Mouse (Mus musculus) hindbrain, embryonic 12.5 days (tissue): Measurements from ENCODE around the gene Foxo3. TPM values are rescaled to one million over a fixed set of nuclear protein-coding genes. Genes with fewer than 3 reads are reported as not detected.

ENCODE experiments used
- ATAC-seq: fragments of 200-750 bp; cut with Nextera tagmentation; 2 replicates; pipeline ENCODE4 v1.8.0; 2017; ENCODE audit warnings: moderate TSS enrichment; ENCODE audit not compliant: low FRiP score
- H3K27ac ChIP-seq: fragments of 300-500 bp; sonication (generic); 2 replicates; pipeline ENCODE4 v1.5.1; 2016; ENCODE audit warnings: mild to moderate bottlenecking
- H3K27me3 ChIP-seq: fragments of 300-500 bp; sonication (generic); 2 replicates; pipeline ENCODE4 v1.6.1; 2016; ENCODE audit warnings: mild to moderate bottlenecking
- H3K36me3 ChIP-seq: fragments of 300-500 bp; sonication (generic); 2 replicates; pipeline ENCODE4 v1.6.1; 2016; ENCODE audit warnings: mild to moderate bottlenecking
- H3K4me1 ChIP-seq: fragments of 300-500 bp; sonication (generic); 2 replicates; pipeline ENCODE4 v1.6.1; 2016
- H3K4me2 ChIP-seq: fragments of 300-500 bp; sonication (generic); replicated peaks from 2 replicates; pipeline ENCODE4 v1.6.1; 2016; ENCODE audit warnings: mild to moderate bottlenecking
- H3K4me3 ChIP-seq: fragments of 300-500 bp; sonication (generic); 2 replicates; pipeline ENCODE4 v1.5.1; 2016; ENCODE audit warnings: mild to moderate bottlenecking
- H3K9ac ChIP-seq: fragments of 300-500 bp; sonication (generic); 2 replicates; pipeline ENCODE4 v1.6.1; 2016; ENCODE audit warnings: mild to moderate bottlenecking, moderate library complexity
- H3K9me3 ChIP-seq: fragments of 300-500 bp; sonication (generic); replicated peaks from 2 replicates; pipeline ENCODE4 v1.6.1; 2016; ENCODE audit warnings: mild to moderate bottlenecking
- WGBS: fragments of 180-500 bp; shearing (Covaris S2); methylation state at CpG from one replicate; pipeline ENCODE4 v1.1.7; 2016; 5-methylcytosine and 5-hydroxymethylcytosine counted together
- polyA plus RNA-seq: library from polyadenylated mRNA; unstranded; fragments of >200 nt; fragmentation: Nextera tagmentation; extraction: Ambion mirVana; gene quantifications from 2 replicates; pipeline ENCODE4 v1.2.1, GENCODE M21; 2016

Foxo3 gene
- polyA plus RNA-seq, 1 experiment from 2014 or later: 5.0 TPM

DNA sequence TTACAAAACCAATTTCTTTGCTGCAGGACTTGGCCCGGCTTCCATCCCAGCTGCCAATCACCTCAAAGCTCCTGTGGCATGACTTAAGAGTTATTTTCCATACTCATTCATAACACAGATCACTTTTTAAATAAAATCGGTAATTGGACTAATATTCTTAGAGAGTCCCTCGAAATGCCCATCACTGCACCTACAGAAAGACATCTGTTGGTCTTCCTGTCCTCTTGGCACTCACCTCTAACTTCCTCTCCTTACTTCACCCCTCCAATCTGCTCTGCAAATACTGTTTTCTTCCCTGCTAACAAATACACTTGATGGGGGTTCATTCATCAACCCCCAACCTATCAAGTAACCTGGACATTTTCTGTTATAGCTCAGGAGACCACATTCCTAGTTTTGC is 30.9 kb downstream of the Foxo3 start:
- Histone ChIP-seq H3K27ac (no peak overlapping the region), H3K4me2 (no peak overlapping the region), H3K4me1 (peaks cover 12% of the 10 kb centered on the region; the same call in 1 of the 2 replicates), H3K4me3 (no peak overlapping the region), H3K36me3 (no peaks in the 10 kb centered on the region), H3K9me3 (no peaks in the 10 kb centered on the region), H3K27me3 (no peaks in the 10 kb centered on the region), H3K9ac (no peak overlapping the region)
- WGBS: 91% methylated on average over 3 of the region's 3 CpGs
- no peak for ATAC-seq

DNA sequence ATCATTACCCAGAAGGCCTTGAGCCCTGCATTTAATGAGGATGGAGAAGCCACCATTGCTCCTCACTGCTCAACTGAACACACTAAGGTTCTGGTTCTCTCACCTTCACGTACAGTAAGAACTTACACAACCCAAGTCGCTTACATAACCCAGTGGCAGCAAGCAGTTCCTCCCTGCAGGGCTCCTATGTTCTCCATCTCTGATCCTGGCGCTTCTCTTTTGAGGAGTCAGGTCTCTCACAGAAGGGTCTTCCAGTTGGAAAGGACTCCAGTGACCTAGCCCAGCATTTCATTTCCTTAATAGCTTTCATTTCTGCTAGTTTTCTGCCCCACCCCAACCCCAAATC is 31.3 kb downstream of the Foxo3 start:
- Histone ChIP-seq H3K27me3 (no peaks in the 10 kb centered on the region), H3K4me3 (no peak overlapping the region), H3K27ac (no peak overlapping the region), H3K4me1 (peaks cover 10% of the 10 kb centered on the region; the same call in 1 of the 2 replicates), H3K4me2 (no peak overlapping the region), H3K9ac (no peak overlapping the region), H3K36me3 (no peaks in the 10 kb centered on the region), H3K9me3 (no peaks in the 10 kb centered on the region)
- ATAC-seq: no peak
- WGBS: 79% methylated on average over 3 of the region's 3 CpGs

DNA sequence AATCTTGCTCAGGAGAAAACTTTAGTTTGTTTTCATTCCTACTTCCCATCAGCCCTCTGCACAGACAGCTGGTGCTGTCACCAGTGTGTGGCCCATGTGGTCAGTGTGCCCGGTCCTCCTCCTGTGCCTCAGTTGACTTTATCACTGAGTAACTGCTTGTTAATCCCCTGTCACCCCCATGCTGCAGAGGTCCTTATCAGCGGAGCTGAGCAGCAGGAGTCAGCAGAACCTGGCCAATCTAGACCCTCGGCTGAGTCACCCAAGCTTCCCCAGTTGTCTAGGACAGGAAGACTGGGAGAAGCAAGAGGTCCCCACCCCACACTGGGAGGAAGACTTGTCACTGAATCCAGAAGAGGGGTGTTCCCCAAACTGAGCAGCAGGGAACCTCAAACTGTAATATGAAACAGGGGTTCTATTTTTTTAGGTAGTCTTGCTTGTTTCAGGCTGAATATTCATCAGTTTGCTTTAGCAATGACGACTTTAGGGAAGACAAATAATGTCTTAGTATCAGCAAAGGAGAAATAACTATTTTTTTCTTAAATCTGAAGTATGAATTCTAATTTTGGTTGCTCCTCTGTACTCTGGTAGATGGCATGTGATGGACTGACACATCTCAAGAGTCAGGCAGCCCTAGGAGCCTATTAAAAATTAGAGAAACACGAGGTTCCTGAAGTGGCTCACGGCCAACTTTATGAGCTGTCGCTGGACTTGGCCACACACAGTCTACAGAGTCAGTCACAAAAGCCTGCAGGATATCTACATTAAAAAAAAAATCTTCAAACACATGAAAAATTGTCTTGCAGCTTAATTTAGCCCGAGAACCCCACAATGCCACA is 31.9 kb downstream of the Foxo3 start:
- Histone ChIP-seq H3K36me3 (no peaks in the 10 kb centered on the region), H3K9ac (no peak overlapping the region), H3K27ac (no peak overlapping the region), H3K9me3 (no peaks in the 10 kb centered on the region), H3K4me1 (peaks cover 8% of the 10 kb centered on the region; the same call in 1 of the 2 replicates), H3K27me3 (no peaks in the 10 kb centered on the region), H3K4me2 (no peak overlapping the region), H3K4me3 (no peak overlapping the region)
- 80% methylated on average over 8 of the region's 8 CpGs for WGBS
- no peak for ATAC-seq

DNA sequence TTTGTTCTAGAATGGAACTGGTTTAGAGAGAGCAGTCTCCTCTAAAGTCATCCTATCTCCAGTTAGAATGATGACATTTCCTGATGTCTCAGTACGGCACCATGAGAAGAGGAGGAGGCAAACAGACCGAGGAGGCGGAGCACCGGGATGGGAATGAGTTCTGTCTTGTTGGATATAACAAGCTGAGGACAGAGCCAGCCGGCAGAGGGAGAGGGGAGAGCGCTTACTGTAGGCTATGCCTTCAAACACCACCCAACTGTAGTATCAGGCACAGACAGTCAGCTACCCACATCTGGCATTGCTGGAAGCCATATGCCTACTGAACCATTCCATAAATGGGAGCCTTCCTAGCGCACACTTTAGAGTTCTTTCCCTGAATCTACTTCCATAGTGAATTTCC is 32.6 kb downstream of the Foxo3 start:
- Histone ChIP-seq H3K4me2 (no peak overlapping the region), H3K27me3 (no peaks in the 10 kb centered on the region), H3K9ac (no peak overlapping the region), H3K36me3 (no peaks in the 10 kb centered on the region), H3K27ac (no peak overlapping the region), H3K9me3 (no peaks in the 10 kb centered on the region), H3K4me3 (no peak overlapping the region), H3K4me1 (peaks cover 5% of the 10 kb centered on the region; the same call in 1 of the 2 replicates)
- WGBS: 91% methylated on average over 7 of the region's 7 CpGs
- no peak for ATAC-seq

DNA sequence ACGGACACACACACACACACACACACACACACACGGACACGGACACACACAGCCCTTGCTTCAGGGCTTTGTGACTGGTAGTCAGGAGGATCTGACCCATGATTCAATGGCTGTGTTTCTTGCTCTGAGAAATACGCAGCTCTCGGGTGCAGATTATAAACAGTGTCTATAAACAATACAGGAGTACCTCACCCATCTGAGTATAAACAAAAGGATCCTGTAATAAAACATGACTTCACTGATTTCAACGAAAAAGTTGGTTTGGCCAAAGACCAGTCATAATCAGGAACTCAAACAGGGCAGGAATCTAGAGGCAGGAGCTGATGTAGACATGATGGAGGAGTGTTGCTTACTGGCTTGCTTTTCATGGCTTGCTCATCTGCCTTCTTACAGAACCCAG is 34.1 kb downstream of the Foxo3 start:
- Histone ChIP-seq H3K9ac (no peak overlapping the region), H3K27ac (no peak overlapping the region), H3K27me3 (no peaks in the 10 kb centered on the region), H3K9me3 (no peaks in the 10 kb centered on the region), H3K4me1 (peaks cover 8% of the 10 kb centered on the region; the same call in 1 of the 2 replicates), H3K4me3 (no peak overlapping the region), H3K4me2 (no peak overlapping the region), H3K36me3 (no peaks in the 10 kb centered on the region)
- WGBS: 95% methylated on average over 6 of the region's 6 CpGs
- no peak for ATAC-seq

DNA sequence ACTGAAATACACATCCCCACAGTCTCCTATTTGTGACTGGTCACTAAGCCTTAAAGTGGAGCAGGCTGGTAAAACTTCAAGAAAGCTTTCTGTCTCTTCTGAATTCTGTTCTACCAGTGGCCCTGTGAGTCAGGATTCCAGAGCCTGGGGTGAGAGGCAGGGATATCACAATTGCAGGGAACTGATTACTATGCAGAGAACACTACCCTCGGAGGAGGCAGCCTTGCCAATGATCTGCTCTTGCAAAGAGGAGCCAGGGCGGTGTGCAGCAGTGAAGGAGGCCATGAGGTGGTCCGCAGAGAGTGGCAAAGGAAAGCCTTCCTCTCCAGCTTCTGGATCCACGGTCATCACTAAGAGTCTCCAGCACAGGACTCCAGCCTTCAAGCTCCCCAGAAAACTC is 34.8 kb downstream of the Foxo3 start:
- 74% methylated on average over 4 of the region's 4 CpGs for WGBS
- Histone ChIP-seq H3K9me3 (no peaks in the 10 kb centered on the region), H3K9ac (no peak overlapping the region), H3K4me3 (no peak overlapping the region), H3K4me1 (peaks cover 8% of the 10 kb centered on the region; the same call in 1 of the 2 replicates), H3K27me3 (no peaks in the 10 kb centered on the region), H3K4me2 (no peak overlapping the region), H3K36me3 (no peaks in the 10 kb centered on the region), H3K27ac (no peak overlapping the region)
- no peak for ATAC-seq

DNA sequence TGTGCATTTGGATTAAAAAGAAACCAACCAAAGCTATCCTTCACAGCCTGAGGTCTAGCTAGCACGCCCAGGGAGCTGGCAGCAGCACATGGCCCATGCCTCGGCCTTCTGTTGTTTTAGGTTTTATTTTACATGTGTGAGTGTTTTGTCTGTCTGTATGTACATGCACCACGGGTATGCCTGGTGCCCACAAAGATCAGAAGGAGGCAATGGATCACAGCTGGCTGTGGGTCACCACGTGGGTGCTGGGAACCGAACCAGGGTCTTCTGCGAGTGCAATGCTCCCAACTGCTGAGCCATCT is 36.8 kb downstream of the Foxo3 start:
- no peaks in the 10 kb centered on the region for H3K36me3 ChIP-seq
- H3K4me3 ChIP-seq: no peak overlapping the region
- H3K27ac ChIP-seq: no peak overlapping the region
- H3K4me1 ChIP-seq: peaks cover 5% of the 10 kb centered on the region; the same call in 1 of the 2 replicates
- no peaks in the 10 kb centered on the region for H3K9me3 ChIP-seq
- ATAC-seq: no peak
- no peak overlapping the region for H3K9ac ChIP-seq
- no peaks in the 10 kb centered on the region for H3K27me3 ChIP-seq
- WGBS: 89% methylated on average over 6 of the region's 6 CpGs
- no peak overlapping the region for H3K4me2 ChIP-seq

DNA sequence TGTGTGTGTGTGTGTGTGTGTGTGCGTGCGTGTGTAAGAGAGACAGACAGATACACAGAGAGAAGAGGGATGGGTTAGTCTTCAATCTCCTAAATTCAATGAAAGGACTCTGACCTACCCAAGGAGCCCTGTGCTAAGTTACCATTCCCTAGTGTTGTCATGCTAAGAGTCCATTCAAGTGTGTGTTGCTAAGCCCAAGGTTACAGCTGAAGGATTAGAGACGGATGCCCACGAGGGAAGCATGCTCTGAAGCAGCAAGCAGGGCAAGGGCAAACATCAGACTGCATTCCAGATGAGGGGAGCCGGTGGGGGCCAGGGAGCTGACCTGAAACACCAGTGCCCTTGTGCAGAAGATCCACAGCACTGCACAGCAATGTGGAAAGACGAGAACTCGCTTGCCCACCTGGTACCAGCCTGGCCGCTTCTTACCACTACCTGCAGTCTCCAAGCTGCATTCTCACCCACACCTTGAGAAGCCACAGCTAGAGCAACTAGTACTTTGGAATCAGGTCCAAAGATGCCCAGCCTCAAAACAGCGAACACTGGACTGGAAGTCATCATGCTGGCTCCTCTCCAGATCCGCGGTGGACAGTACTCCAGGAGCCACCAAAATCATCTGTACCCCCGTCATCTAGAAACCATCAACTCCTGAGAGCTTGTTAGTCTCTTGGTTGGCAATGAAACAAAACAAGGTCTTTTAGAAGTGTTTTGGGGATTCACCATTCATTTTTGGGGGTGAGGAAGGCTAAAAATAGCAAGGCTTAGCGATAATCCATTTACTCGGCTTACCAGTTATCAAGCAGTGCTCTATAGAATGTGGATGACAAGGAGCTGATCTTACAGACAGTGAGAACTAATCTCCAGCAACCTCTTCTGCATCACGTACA is 37.4 kb downstream of the Foxo3 start:
- Histone ChIP-seq H3K27me3 (no peaks in the 10 kb centered on the region), H3K36me3 (no peaks in the 10 kb centered on the region), H3K4me3 (no peak overlapping the region), H3K27ac (no peak overlapping the region), H3K9ac (no peak overlapping the region), H3K9me3 (no peaks in the 10 kb centered on the region), H3K4me2 (no peak overlapping the region), H3K4me1 (peaks cover 5% of the 10 kb centered on the region; the same call in 1 of the 2 replicates)
- 83% methylated on average over 15 of the region's 15 CpGs for WGBS
- ATAC-seq: no peak

DNA sequence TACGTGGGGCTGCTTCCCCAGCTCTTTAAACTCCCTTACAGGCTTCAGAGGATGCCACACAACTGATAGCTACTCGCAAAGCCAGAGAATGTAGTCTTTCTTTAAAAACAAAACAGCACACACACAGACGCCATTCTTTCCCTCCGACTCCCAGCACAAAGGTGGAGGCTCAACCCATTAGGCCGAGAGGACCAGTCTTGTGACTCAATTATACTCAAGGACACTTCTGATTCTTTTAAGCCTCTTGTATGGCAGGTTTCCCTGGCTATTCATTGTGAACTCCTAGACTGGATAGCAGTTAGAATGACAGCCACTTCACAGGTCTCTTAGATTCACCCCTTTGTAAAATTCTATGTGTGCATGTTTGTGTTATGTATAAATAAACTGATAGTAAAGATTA is 38.3 kb downstream of the Foxo3 start:
- no peak for ATAC-seq
- Histone ChIP-seq H3K4me1 (peaks cover 5% of the 10 kb centered on the region; the same call in 1 of the 2 replicates), H3K4me3 (no peak overlapping the region), H3K36me3 (no peaks in the 10 kb centered on the region), H3K4me2 (no peak overlapping the region), H3K9me3 (no peaks in the 10 kb centered on the region), H3K27ac (no peak overlapping the region), H3K27me3 (no peaks in the 10 kb centered on the region), H3K9ac (no peak overlapping the region)
- 49% methylated on average over 5 of the region's 5 CpGs for WGBS

DNA sequence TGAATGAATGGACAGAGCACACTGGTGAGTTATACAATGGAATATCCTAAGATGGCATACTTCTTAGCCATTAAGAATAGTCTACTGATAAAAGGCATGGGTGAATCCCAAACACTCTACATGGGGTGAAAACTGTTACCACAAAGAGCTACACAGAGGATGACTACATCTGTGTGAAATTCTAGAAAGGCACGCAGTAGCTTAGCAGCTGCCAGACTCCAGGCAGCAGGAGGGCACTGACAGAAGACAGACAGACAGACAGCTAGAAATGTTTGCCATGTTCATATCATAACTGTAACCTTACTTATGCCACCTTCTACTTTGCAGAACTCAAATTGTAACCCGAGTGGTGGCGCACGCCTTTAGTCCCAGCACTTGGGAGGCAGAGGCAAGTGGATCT is 39.0 kb downstream of the Foxo3 start:
- no peak for ATAC-seq
- Histone ChIP-seq H3K9ac (no peak overlapping the region), H3K4me1 (peaks cover 12% of the 10 kb centered on the region; the same call in 1 of the 2 replicates), H3K4me3 (no peak overlapping the region), H3K27me3 (no peaks in the 10 kb centered on the region), H3K36me3 (no peaks in the 10 kb centered on the region), H3K27ac (no peak overlapping the region), H3K4me2 (no peak overlapping the region), H3K9me3 (no peaks in the 10 kb centered on the region)
- 91% methylated on average over 4 of the region's 4 CpGs for WGBS

DNA sequence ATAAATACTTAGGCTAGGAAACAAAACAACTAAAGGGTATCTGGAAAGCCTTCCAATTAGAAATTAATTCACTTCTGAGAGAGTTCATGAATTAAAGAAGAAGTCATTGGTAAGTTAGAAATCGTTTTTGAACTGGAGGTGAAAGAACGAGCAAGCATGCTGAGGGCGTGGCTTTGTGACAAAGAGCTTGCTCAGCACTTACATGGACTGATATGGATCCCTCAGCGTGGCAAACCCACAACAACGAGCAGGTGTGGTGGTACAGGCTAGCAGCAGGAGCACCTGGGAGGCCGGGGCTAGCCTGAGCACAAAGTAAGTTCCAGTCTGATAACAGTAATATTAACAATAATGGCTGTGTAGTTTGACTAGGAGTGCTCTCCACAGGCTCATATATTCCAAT is 41.2 kb downstream of the Foxo3 start:
- Histone ChIP-seq H3K9me3 (no peaks in the 10 kb centered on the region), H3K4me2 (no peak overlapping the region), H3K36me3 (no peaks in the 10 kb centered on the region), H3K9ac (no peak overlapping the region), H3K4me1 (peaks cover 15% of the 10 kb centered on the region; the same call in 1 of the 2 replicates), H3K4me3 (no peak overlapping the region), H3K27ac (no peak overlapping the region), H3K27me3 (no peaks in the 10 kb centered on the region)
- ATAC-seq: no peak
- WGBS: 87% methylated on average over 6 of the region's 6 CpGs

DNA sequence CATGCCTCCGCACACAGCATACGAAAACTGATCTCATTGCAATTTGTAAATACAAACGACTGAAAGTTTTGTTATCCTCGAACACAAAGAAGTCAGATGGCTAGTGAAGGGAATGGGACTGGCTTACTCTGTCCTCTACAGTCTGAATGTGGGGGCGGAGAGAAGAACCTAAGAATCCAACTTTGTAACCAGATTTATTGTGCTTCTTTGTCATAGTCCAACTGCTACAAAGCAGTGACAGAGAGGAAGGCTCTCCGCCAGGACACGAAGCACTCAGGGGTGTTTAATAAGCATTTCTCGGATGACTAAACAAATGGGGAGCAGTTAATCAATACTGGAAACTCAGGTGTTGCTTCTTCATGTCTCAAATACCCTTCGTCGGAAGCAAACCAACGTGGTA is 43.6 kb downstream of the Foxo3 start:
- WGBS: 80% methylated on average over 11 of the region's 11 CpGs
- Histone ChIP-seq H3K4me1 (peaks cover 15% of the 10 kb centered on the region), H3K9ac (no peak overlapping the region), H3K4me2 (no peak overlapping the region), H3K27ac (no peak overlapping the region), H3K4me3 (no peak overlapping the region), H3K36me3 (no peaks in the 10 kb centered on the region), H3K9me3 (no peaks in the 10 kb centered on the region), H3K27me3 (no peaks in the 10 kb centered on the region)
- no peak for ATAC-seq
